ENCODE assay signal across 10 mouse cellular contexts in genomic region chr6:38760911-38761706, GRCm38 (mm10).
DNase-seq lines count a peak whose midpoint lies in the region; ATAC-seq and TF ChIP-seq lines count a peak whose summit lies in the region.
"Had no signal": no experiment of that assay in that cellular context is flagged by ENCODE, and none has a peak within 500 bp of the region (broad histone marks: within the 10 kb centered on the region; RNA-seq: fewer than 3 reads in every experiment).

No protein-coding gene starts in this region.

- DNase-seq in kidney, adult 2 months = peak; percentile 59
- DNase-seq in kidney, postnatal 4 days = no peak
- DNase-seq in lung, adult 18-20 months = no peak
- DNase-seq in embryo, embryonic 9.5 days (ENCODE audit: extremely low spot score) = peak; percentile 38
- DNase-seq in liver, embryonic 13.5 days = no peak
- DNase-seq in left cerebral cortex, postnatal 10 days (ENCODE audit: extremely low spot score in 1 of 2, low spot score in 2 of 2) = no peak
- DNase-seq: cerebellum, adult 8-10 months; kidney, postnatal 10 days had no signal

- TF ChIP-seq CTCF in kidney, adult 2 months (conservative IDR thresholded peaks at IDR 0.05; ENCODE audit: insufficient read depth, insufficient read length, low read depth, low read length) = no peak

- H3K9me3 ChIP-seq in lung, embryonic 16.5 days (ENCODE audit: control insufficient read depth, low read length) = no peaks in the 10 kb centered on the region
- no peaks in the 10 kb centered on the region for H3K9me3 ChIP-seq in liver, embryonic 13.5 days (replicated peaks)
- H3K9me3 ChIP-seq: heart, embryonic 13.5 days had no signal

- H3K36me3 ChIP-seq in kidney, adult 2 months (ENCODE audit: control insufficient read depth, insufficient read depth, low read length) = no peaks in the 10 kb centered on the region
- H3K36me3 ChIP-seq in lung, embryonic 16.5 days (ENCODE audit: control insufficient read depth, insufficient read depth, low read length) = no peaks in the 10 kb centered on the region
- H3K36me3 ChIP-seq in liver, embryonic 13.5 days = peaks cover 52% of the 10 kb centered on the region
- H3K36me3 ChIP-seq: heart, embryonic 13.5 days had no signal

- H3K4me1 ChIP-seq in kidney, adult 2 months (ENCODE audit: control insufficient read depth, insufficient read depth, low read length) = peaks cover 18% of the 10 kb centered on the region
- peaks cover 16% of the 10 kb centered on the region for H3K4me1 ChIP-seq in lung, embryonic 16.5 days (replicated peaks; ENCODE audit: control insufficient read depth, insufficient read depth, low read length)
- H3K4me1 ChIP-seq in liver, embryonic 13.5 days (replicated peaks) = peaks cover 91% of the 10 kb centered on the region

- TF ChIP-seq POLR2A in kidney, adult 2 months (IDR thresholded peaks at IDR 0.05; ENCODE audit: low read depth, low read length) = no peak

- 80% methylated on average over 6 of the region's 6 CpGs for WGBS in kidney, adult 2 months
- 68% methylated on average over 6 of the region's 6 CpGs for WGBS in lung, embryonic 16.5 days
- 76% methylated on average over 6 of the region's 6 CpGs for WGBS in liver, embryonic 13.5 days (ENCODE audit: insufficient replicate concordance)

- intact Hi-C loops in left cerebral cortex, postnatal 10 days (cut with DNase I) = loop anchor here (10.0 kb wide), 1 partner anchor 114 kb away; the partner anchor contains the start of genes Hipk2 and Tbxas1

- H3K9ac ChIP-seq in lung, embryonic 16.5 days (ENCODE audit: low read length) = no peak overlapping the region
- H3K9ac ChIP-seq in liver, embryonic 13.5 days = no peak overlapping the region
- H3K9ac ChIP-seq: heart, embryonic 13.5 days had no signal

- H3K4me2 ChIP-seq in lung, embryonic 16.5 days (ENCODE audit: low read depth, low read length) = no peak overlapping the region
- H3K4me2 ChIP-seq in liver, embryonic 13.5 days = no peak overlapping the region
- H3K4me2 ChIP-seq: heart, embryonic 13.5 days had no signal

- ATAC-seq in lung, embryonic 16.5 days (ENCODE audit: low read depth) = peak; percentile 78
- 0 out of 2 replicates have a peak, but pooled peaks have one; percentile 30 for ATAC-seq in liver, embryonic 13.5 days (ENCODE audit: low read depth)

- no peaks in the 10 kb centered on the region for H3K27me3 ChIP-seq in kidney, adult 2 months (replicated peaks; ENCODE audit: control insufficient read depth, insufficient read depth, low read length)
- no peaks in the 10 kb centered on the region for H3K27me3 ChIP-seq in lung, embryonic 16.5 days (ENCODE audit: control insufficient read depth, insufficient read depth, low read depth, low read length)
- no peaks in the 10 kb centered on the region for H3K27me3 ChIP-seq in liver, embryonic 13.5 days
- H3K27me3 ChIP-seq: heart, embryonic 13.5 days had no signal

- H3K4me3 ChIP-seq in kidney, adult 2 months (ENCODE audit: insufficient read depth, low read depth, low read length) = no peak overlapping the region
- H3K4me3 ChIP-seq in lung, embryonic 16.5 days (ENCODE audit: low read length) = no peak overlapping the region
- H3K4me3 ChIP-seq in liver, embryonic 13.5 days (replicated peaks) = no peak overlapping the region
- H3K4me3 ChIP-seq: heart, embryonic 13.5 days had no signal

- H3K27ac ChIP-seq in kidney, adult 2 months (ENCODE audit: insufficient read depth, low read depth, low read length) = peak overlapping the region; percentile 54
- H3K27ac ChIP-seq in lung, embryonic 16.5 days (ENCODE audit: low read length) = peak overlapping the region; percentile 61
- 0 out of 2 replicates have a peak overlapping the region, but pooled peaks have one; percentile 15 for H3K27ac ChIP-seq in liver, embryonic 13.5 days
- H3K27ac ChIP-seq: heart, embryonic 13.5 days had no signal

Comparison
In these comparisons a context has a peak if more than half of its experiments do, and no peak if none do; other contexts are left out.
1. DNase-seq: peak in kidney, adult 2 months (single experiment) and embryo, embryonic 9.5 days (single experiment); none in kidney, postnatal 4 days (0 of 2), lung, adult 18-20 months (0 of 2), liver, embryonic 13.5 days (single experiment) and left cerebral cortex, postnatal 10 days (0 of 2).
2. Peak in every context shown above with its lines, with median percentiles within 50 percentile points of each other: H3K27ac ChIP-seq.